Mouse (Mus musculus) hindbrain, embryonic 15.5 days (tissue): Measurements from ENCODE around the gene Tnfrsf13b. TPM values are rescaled to one million over a fixed set of nuclear protein-coding genes. Genes with fewer than 3 reads are reported as not detected.

Experiments used
- polyA plus RNA-seq: library from polyadenylated mRNA; unstranded; fragments of >200 nt; fragmentation: Nextera tagmentation; extraction: Ambion mirVana; gene quantifications from 2 replicates; pipeline ENCODE4 v1.2.1, GENCODE M21; 2015

The Tnfrsf13b gene
- polyA plus RNA-seq, 1 experiment from 2014 or later = 1.3 TPM

Other genes starting within 250 kb of the Tnfrsf13b start
- 58.6 and 58.8 TPM in 2 replicates for gene Tmem11, start 247.5 kb upstream of the Tnfrsf13b start, polyA plus RNA-seq
- gene Natd1, start 212.0 kb upstream of the Tnfrsf13b start, polyA plus RNA-seq = 30.8 and 32.9 TPM in 2 replicates
- gene Map2k3, start 194.7 kb upstream of the Tnfrsf13b start, polyA plus RNA-seq = 31.5 and 31.8 TPM in 2 replicates
- gene Kcnj12, start 104.2 kb upstream of the Tnfrsf13b start, polyA plus RNA-seq = 4.9 and 5.2 TPM in 2 replicates
- 367 and 410 TPM in 2 replicates for gene Usp22, start 48.3 kb downstream of the Tnfrsf13b start, polyA plus RNA-seq
- gene Aldh3a1, start 80.8 kb downstream of the Tnfrsf13b start, polyA plus RNA-seq = 0.17 and 0.26 TPM in 2 replicates
- gene Aldh3a2, start 140.7 kb downstream of the Tnfrsf13b start, polyA plus RNA-seq = 29.3 and 35.4 TPM in 2 replicates
- 0.38 TPM in 1 of 2 replicates, not detected in the other for gene Slc47a2, start 216.1 kb downstream of the Tnfrsf13b start, polyA plus RNA-seq